Mouse (Mus musculus) embryonic facial prominence, embryonic 13.5 days (tissue): ENCODE measurements at regions not wholly inside any gene's neighbourhood (a gene's known extent, or its start where the extent isn't known, plus 50 kb on each side); places are given as distances from the start of the nearest gene placed in this dataset.

Experiments used
- ATAC-seq: fragments of 200-750 bp; cut with Nextera tagmentation; 2 replicates; pipeline ENCODE4 v1.8.0; 2017; ENCODE audit warnings: low read depth; ENCODE audit not compliant: insufficient number of reproducible peaks, insufficient read depth, low FRiP score, low TSS enrichment
- H3K27ac ChIP-seq: fragments of 300-500 bp; sonication (generic); 2 replicates; pipeline ENCODE4 v1.5.1; 2015; ENCODE audit warnings: moderate library complexity, mild to moderate bottlenecking, inconsistent platforms
- H3K27me3 ChIP-seq: fragments of 300-500 bp; sonication (generic); 2 replicates; pipeline ENCODE4 v1.6.1; 2015; ENCODE audit warnings: mild to moderate bottlenecking, inconsistent platforms
- H3K36me3 ChIP-seq: fragments of 300-500 bp; sonication (generic); 2 replicates; pipeline ENCODE4 v1.6.1; 2015; ENCODE audit warnings: mild to moderate bottlenecking, inconsistent platforms
- H3K4me1 ChIP-seq: fragments of 300-500 bp; sonication (generic); 2 replicates; pipeline ENCODE4 v1.6.1; 2015; ENCODE audit warnings: inconsistent platforms
- H3K4me2 ChIP-seq: fragments of 300-500 bp; sonication (generic); 2 replicates; pipeline ENCODE4 v1.6.1; 2015; ENCODE audit warnings: moderate library complexity, mild to moderate bottlenecking, inconsistent platforms
- H3K4me3 ChIP-seq: fragments of 300-500 bp; sonication (generic); 2 replicates; pipeline ENCODE4 v1.5.1; 2015; ENCODE audit warnings: mild to moderate bottlenecking, inconsistent platforms
- H3K9ac ChIP-seq: fragments of 300-500 bp; sonication (generic); 2 replicates; pipeline ENCODE4 v1.6.1; 2015; ENCODE audit warnings: mild to moderate bottlenecking, inconsistent platforms
- H3K9me3 ChIP-seq: fragments of 300-500 bp; sonication (generic); 2 replicates; pipeline ENCODE4 v1.6.1; 2016; ENCODE audit warnings: inconsistent platforms
- WGBS: fragments of 180-500 bp; shearing (Covaris S2); methylation state at CpG from one replicate; pipeline ENCODE4 v1.1.7; 2015; ENCODE audit warnings: mixed read lengths; 5-methylcytosine and 5-hydroxymethylcytosine counted together

DNA sequence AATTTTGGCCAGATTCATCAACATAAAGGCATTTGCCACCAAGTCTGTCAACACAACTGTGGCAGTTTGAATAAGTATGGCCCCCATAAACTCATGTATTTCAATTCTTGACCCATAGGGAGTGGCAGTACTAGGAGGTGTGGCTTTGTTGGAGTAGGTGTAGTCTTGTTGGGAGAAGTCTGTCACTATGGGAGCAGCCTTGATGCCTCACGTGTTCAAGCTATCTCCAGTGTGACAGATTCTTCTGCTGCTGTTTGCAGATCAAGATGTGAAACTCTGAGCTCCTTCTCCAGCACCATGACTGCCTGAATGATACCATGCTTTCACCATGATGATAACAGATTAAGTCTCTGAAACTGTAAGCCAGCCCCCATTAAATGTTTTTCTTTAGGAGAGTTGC is 97.2 kb upstream of the Ndst4 start:
- Histone ChIP-seq H3K9me3 (no peaks in the 10 kb centered on the region), H3K27me3 (no peaks in the 10 kb centered on the region), H3K27ac (no peak overlapping the region), H3K36me3 (no peaks in the 10 kb centered on the region), H3K4me2 (no peak overlapping the region), H3K4me1 (no peaks in the 10 kb centered on the region), H3K4me3 (no peak overlapping the region), H3K9ac (no peak overlapping the region)
- ATAC-seq, result no peak
- 74% methylated on average over 1 of the region's 1 CpGs for WGBS

GRCm38 (mm10) chr3:125327079-125327478 is 76.8 kb upstream of the Ndst4 start:
- no peaks in the 10 kb centered on the region for H3K4me1 ChIP-seq
- ATAC-seq, result no peak
- H3K27me3 ChIP-seq, result no peaks in the 10 kb centered on the region
- no peaks in the 10 kb centered on the region for H3K36me3 ChIP-seq
- no peak overlapping the region for H3K9ac ChIP-seq
- no peak overlapping the region for H3K4me3 ChIP-seq
- H3K27ac ChIP-seq, result no peak overlapping the region
- H3K9me3 ChIP-seq, result no peaks in the 10 kb centered on the region
- no peak overlapping the region for H3K4me2 ChIP-seq

GRCm38 (mm10) chr3:125337423-125337822 is 66.5 kb upstream of the Ndst4 start:
- Histone ChIP-seq H3K27ac (no peak overlapping the region), H3K9ac (no peak overlapping the region), H3K9me3 (no peaks in the 10 kb centered on the region), H3K27me3 (no peaks in the 10 kb centered on the region), H3K4me1 (no peaks in the 10 kb centered on the region), H3K4me3 (no peak overlapping the region), H3K4me2 (no peak overlapping the region), H3K36me3 (no peaks in the 10 kb centered on the region)
- ATAC-seq, result no peak
- 75% methylated on average over 3 of the region's 3 CpGs for WGBS

DNA sequence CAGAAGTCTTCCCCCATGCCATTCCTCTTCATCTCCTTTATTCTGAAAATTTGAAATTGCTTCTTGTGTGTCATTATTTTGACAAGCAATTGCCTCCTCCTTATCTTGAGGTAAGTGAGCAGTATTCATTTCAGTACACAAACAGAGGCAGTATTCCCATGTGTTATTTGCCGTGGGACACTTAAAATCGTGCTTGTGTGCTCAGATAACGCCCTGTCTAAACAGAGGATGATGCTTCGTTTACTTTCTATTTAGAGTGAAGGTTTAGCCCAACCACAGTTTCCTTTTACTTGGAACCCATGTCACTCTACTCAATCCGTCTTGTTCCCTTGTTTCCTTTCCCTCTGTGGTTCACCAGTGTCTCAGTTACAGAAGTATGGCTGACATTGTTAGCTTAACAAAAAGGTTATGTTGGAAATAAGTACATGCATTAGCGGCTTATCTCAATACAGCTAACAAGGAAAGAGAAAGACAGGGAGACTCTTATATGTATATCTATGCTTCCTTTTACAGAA is 65.6 kb upstream of the Ndst4 start:
- no peak overlapping the region for H3K9ac ChIP-seq
- H3K4me2 ChIP-seq, result no peak overlapping the region
- H3K27me3 ChIP-seq, result no peaks in the 10 kb centered on the region
- H3K9me3 ChIP-seq, result no peaks in the 10 kb centered on the region
- H3K27ac ChIP-seq, result no peak overlapping the region
- WGBS, result 48% methylated on average over 6 of the region's 6 CpGs
- no peak for ATAC-seq
- no peak overlapping the region for H3K4me3 ChIP-seq
- H3K4me1 ChIP-seq, result no peaks in the 10 kb centered on the region
- no peaks in the 10 kb centered on the region for H3K36me3 ChIP-seq
